Mouse (Mus musculus) kidney, adult 18-20 months (tissue): ENCODE data around the gene Fhit.

ENCODE experiments used
- DNase-seq: peaks from one replicate; pipeline ENCODE4 v3.0.0; 2021

Gene Fhit

DNA sequence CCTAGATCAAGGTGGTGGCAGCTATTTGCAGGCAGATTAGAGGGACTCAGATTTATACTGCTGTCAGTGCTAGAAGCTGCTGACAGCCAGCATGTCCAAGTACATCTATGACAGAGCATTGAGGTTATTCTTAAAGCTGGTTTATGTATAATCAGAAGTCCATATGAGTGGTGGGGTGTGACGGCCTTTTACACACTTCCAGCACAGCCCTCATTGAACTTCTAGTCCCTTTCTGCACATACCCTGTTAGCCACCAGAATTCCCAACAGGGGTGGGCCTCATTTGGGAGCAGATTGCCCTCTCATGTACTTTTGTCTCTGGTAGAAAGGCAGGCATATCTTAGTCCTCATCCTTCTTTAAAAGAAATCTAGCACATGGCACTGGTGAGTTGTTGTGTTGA is 817.8 kb downstream of the Fhit start:
- DNase-seq: no peak

DNA sequence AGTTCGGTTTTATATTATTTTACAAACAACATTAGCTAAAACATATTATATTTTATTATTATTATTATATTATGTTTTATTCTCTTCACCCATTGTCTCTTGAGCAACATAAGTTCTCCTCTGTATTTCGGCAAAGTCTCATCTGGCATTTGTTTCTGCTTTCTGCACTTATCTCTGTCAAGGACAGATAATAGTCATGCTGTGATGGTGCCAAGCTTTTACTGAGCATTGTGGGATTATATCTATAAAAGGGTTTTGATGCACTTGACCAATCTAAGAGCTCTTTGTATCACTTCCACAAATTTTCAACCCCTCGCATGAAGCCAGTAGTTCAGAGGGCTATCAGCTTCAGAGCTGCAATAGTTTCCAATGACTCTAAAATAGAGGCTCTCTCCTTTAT is 845.1 kb downstream of the Fhit start:
- DNase-seq: no peak

DNA sequence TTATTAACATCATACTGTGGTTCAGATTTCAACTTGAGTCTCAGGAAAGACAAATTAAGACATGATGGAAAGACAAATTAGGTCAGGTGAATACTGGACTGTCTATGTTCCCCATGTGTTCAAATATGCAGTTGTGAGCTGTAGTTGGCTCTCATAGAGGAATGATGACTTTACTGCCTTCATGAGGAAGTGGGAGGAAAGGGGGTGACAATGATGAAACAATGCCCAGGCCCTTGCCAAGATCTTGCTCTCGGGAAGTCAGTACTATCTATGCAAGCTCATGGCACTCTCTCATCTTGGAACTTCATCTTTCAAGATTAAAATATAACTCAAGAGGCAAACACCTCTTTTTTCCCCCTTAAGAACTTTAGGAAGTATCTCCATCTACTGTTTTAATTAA is 849.6 kb downstream of the Fhit start:
- no peak for DNase-seq

DNA sequence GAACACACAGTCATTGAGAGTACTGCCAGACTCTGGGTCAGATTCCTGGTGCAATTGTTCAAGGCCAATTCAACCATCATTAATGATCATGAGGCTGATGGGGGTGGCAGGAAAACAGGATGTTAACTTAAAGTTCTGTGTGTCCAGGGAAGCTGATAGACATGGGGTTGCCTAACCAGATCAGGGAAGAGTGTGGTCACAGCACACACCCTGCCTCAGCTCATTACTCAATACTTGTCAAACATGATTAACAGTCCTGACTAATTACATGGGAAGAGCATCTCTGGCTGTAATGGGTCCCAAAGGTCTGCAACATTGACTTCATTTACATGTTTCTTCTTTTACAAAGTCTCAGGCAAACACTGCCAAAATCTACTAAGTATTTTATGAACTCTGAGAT is 856.5 kb downstream of the Fhit start:
- DNase-seq: no peak

DNA sequence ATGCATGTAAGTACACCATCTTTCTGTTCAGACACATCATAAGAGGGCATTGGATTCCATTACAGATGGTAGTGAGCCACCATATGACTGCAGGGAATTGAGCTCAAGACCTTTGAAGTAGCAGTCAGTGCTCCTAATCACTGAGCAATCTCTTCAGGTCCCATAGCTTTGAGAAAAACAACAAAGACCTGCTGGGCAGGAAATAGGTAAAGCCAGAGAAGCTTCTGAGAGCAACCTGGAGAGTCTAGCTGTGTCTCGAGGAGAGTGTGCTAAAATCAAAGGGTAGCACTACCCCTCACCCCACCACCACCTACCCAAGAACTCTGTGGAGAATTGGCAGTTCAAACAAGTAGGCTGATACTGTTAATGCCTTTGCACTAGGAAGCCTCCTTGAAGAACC is 860.3 kb downstream of the Fhit start:
- DNase-seq: no peak

DNA sequence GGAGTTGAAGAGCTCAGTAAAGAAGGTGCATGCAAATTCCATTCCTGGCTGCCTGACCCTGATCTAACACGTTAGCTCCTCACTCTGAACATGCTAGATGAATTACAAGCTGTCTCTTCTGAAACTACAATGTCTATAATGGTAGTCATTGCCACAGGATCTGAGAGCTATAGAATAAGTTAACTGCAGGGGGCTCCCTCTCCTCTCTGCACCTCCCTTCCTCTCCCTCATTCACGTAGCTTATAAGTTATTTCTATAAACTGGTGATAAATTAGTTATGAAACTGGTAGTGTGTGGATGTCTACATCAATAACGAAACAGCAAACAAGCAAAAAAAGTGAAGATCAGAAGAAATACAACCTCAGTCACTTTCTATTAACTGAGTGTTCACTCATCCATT is 860.9 kb downstream of the Fhit start:
- no peak for DNase-seq

DNA sequence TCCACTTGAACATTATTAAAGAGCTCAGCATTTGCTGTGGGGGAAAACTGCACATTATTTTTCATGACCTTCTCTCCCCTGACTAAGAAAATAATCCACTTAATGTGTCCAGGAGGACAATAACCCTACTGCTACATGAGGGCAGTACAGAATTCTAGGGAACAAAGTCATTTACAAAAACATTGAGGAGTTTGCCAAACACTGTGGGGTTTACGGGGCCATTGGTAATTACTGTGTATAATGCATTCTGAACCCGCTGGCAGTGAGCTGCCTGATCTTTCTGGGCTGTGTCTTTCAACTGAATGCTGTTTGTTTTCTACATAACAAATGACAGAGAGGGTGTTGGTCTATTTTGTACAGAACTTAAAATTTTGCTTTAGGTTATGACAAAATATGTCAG is 862.8 kb downstream of the Fhit start:
- no peak for DNase-seq

DNA sequence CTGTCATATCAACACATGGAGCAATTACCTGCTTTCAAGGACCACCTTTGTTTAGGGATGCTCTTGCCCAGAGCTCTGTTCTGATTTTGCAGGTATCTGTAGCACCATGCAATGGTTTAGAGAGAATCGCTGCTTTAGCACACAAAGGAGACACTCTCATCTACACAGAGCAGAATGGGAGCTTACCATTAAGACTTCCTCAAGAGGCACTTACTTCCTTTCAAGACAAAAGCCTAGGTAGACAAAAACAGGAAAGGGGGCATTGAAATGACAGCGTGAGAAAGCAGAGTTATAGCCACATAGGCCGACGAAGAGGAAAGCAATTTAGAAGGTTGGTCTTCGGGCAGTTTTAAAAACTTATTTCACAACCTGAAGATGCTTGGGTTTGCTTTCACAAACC is 872.8 kb downstream of the Fhit start:
- DNase-seq: no peak

DNA sequence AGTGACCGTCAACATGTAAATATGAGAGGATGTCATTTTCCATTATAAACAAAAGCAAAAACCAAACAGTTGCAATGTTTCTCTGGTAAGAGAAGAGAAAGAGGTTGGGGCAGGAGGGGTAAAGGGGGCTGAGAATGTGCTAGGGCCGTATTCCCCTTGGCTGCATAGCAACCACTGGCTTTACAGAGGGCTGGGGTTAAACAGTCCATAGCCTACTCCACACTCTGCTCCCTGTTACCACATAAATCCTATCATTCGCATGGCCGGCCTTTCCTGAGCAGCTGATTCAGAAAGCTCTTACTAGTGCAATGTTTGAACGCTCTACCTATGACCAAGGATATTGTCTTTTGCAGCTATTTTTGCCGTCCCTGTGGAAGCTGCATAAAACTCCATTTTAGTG is 875.8 kb downstream of the Fhit start:
- no peak for DNase-seq

DNA sequence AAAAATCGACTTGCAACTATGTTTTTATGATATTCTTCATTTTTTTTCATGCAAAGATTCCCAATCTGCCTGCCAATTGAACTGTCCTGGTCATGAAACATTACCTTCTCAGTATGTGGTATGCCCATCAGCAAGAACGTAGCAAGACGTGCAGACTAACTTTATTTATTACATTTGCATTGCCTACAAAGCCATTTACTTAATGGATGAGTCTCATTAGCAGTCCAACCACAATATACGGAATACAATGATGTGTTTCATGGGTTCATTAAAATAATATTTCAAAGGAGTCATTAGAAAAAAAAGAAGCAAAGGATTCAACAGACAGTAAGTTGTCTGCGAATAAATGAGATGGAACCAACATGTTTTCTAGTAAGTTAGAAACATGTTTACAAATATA is 933.1 kb downstream of the Fhit start:
- no peak for DNase-seq

DNA sequence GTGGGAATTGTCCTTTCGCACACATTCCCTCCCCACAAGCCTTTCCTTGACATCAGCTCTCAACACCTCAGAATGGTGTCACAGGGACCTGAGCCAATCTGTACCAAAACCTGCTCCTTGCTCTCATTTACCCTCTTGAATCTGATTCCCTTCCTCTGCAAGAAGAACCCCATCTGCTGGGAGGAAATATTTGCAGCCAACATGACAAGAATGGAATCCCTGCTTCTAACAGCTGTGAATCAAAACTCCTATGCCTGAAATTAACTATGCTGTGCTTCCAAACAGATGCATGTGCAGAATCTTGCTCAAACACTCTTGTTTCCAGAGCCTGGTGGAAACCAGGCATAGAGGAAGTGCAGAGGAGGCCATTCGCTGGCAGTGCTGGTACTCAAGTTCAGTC is 940.0 kb downstream of the Fhit start:
- DNase-seq: no peak

DNA sequence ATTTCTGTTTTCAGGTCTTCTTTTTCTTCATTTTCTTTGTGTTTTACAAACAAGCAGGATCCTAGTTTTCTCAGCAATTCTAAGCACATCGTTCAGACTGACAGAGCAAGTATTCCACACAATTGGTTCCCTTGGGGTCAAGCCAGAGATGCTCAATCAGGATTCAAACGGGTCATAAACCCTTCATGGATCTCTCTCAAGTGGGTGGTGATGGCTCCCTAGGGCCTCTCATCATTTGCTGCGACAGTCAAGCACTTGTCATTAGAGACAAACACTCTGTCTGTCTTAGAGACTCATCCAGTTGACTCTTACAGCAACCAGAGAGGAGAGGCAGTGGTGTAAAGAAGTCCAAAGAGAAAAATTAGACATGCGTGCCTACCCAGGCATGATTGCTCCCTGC is 948.6 kb downstream of the Fhit start:
- no peak for DNase-seq

DNA sequence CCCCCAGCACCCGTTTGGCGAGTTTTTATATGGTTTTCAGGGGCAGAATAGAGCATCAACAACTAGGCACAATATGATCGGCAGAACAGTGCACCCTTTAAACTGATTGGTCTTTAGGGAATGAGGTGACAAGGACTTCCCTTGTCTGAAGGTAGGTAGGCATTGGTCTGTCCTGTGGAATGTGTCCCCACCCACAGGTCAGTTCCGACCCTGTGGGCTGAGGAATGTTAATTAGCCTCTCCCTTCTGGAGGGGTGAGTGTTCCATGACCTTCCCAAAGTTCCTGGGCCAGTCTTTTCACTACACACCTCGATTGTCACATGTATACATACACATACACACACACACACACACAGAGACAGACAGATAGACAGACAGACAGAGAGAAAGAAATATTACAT is 950.7 kb downstream of the Fhit start:
- no peak for DNase-seq

DNA sequence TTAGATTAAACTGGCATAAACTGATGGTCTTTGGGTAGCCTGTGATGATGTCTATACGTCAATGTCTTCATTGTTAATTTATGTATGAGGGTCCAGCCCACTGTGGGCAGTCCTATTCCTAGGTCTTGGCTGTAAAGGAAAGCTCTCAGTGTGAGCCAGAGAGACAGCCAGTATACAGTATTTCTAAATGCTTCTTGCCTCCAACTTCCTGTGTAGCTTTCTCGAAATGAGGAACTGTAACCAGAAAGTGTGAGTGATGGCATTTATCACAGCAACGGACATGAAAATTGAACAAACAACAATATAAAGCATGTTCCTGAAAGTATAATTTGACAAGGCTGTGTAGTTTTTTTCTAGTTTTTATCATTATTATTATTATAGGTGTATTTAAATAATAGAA is 952.8 kb downstream of the Fhit start:
- DNase-seq: no peak

DNA sequence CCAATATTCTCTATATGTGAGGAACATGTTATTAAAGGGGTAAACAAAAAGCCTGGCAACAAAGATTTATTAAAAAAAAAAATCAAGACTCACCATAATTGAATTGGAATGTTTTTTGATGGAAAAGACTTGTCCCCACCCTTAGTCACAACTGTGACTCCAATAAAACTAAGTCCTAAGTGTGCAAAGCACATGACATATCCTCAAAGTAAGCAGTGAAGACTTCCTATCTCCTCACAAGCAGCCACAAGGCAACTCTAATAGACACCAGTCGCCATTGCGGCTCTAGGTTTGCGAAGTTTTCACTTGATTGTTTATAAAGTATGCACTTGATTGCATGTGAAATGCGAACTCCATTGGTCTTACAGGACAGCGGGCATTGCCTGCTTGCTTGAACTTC is 956.1 kb downstream of the Fhit start:
- no peak for DNase-seq

DNA sequence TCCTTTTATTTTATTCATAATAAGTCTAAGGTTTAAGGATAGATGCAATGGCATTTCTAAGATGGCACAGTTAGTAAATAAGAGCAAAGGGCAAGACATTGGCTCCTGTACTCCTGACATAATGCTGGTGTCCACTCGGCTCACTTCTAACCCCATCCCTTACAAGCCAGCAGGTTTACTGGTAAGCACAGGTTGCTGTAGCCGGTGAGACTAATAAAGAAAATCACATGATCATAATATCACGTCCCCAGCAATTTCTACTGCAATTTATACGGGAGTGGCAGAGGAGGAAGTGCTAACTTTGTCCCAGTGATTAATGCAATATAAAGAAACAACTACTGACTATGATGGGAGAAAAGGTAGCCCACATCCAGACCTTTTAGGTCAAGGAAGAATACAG is 956.5 kb downstream of the Fhit start:
- no peak for DNase-seq

DNA sequence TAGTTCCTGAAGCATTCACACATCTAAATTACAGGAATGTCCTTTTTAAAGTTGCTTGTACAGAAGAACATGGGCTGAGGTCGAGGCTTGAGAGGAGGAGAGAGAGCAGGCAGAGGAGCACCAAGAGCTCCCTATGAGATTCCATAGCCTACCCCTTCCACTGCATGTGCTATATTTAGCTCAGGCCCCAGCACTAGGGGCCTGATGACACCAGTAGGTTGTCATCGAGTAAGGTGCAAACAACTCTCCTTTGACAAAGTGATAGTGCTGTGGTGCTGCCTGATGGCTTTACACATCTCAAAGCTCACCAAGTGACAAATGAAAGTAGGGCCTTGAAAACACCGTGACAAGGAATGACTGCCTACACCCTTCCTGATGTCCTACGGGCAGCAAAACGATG is 967.7 kb downstream of the Fhit start:
- no peak for DNase-seq

DNA sequence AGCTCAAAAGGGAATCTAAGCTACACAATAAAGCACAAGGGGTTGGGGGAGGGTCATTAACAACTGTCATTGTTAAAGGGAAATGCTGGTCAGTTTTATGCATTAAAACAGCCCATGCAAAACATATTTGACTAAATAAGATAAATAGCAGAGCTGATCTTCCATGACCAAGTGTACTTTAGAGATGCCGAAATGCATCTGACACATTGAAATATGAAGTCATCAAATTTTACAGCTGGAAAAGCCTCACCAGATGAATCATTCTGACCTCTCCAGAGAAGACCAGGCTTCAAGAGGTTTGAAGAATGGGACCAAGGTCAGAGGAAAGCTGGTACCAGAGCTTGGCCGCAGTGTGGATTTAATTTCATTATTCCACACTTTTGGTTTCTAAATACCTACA is 990.1 kb downstream of the Fhit start:
- DNase-seq: no peak

DNA sequence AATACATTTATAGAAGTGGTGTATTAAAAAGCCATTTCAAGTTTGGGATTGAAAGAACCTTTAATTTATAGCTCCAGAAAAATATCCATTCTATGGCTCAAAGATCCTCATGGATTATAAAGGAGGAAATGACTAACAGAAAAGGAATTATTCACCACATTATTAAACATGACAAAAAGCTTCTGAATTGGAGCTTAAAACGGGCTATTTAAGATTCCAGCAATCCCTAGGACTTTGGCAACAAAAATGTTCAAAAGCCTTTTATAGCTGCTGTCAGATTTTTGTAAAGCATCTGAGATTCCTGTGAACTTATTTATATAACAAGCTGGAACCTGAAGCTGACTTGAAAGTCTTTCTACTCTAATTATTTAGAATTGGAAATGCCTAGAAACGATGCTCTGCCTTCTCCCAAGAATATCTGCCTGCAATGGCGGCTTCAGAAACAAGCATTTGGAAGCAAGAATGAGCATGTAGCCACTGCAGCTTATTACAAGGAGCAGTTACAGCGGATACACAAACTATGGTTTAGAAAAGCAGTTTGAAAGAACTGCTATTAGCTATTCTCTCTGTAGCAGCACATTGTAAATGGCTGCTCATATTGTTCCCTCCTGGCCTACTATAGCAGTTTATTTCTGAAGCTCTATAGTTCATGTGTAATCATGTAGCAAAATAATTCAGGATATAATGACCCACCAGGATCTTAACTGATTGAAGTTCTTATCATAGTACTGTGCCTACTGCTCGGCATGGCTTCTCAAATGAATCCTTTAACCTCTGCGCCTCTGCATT is 995.0 kb downstream of the Fhit start:
- no peak for DNase-seq

DNA sequence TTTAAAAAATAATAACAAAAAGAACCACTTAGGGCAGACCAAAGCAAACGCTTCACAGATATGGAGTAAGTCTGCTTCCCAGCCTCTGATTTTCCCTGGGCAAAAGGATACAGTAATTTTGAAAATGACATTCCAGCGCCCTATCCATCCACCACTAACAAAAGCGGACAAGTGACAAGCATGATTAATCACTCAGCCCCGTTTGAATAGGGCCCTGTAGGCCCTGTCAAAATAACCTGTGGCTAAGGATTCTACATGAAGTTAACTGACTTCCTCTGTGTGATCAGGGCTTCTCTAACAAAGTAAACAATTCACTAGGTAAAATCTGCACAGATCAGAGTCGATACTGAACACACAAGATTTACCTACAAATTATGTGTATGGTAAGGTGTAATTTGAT is 1012.0 kb downstream of the Fhit start:
- no peak for DNase-seq

DNA sequence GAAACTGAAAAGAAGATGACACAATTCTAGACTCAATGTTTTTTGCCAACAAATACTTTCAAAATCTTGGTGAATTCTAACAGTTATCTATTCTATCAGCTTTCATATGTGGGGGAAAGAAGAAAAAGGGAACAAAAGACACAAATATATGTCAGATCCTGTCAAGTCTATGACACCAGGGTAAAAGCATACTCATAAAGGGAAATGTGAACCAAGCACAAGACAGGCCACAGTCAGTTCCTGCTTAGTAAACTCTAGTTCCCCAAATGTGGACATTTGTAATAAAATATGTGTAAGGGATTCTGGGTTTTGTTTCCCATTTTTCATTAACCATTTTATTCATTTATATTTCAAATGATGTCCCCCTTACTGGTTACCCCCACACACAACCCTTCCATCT is 1022.5 kb downstream of the Fhit start:
- no peak for DNase-seq

DNA sequence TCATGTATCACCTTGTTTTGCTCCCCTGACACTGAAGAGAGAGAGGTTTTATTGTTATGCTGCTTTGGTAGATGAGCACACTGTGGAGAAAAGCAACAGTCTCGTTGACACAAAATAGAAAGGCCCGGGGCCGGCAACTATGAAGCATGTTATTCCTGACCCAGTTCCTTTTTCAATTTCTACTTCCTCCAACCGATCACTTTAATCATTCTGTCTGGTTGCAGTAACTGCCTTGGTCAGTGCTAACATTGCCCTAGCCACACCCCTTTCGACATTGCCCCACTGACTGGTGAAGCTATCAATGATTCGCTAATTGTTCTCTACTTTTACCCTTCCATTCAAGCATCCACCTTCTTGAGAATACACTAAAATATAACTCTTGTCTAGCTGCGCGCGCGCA is 1028.0 kb downstream of the Fhit start:
- no peak for DNase-seq

DNA sequence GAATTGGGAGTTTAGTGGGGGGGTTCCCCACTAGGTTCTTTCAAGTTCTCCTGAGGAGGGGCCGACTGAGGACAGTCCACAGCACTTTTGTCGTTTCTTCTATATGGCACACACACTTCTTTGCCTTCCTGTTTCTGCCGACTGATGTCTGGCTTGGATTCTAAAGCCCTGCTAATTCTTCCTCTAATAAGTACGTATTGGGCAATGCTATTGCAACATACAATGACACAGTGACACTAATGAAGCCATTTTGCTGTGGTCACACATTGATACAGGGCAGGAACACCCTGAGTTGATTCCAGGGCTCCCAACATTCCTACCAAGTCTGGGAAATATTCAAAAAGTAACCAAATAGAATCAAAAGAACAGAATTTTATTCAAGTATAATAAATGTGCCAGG is 1032.2 kb downstream of the Fhit start:
- DNase-seq: no peak

DNA sequence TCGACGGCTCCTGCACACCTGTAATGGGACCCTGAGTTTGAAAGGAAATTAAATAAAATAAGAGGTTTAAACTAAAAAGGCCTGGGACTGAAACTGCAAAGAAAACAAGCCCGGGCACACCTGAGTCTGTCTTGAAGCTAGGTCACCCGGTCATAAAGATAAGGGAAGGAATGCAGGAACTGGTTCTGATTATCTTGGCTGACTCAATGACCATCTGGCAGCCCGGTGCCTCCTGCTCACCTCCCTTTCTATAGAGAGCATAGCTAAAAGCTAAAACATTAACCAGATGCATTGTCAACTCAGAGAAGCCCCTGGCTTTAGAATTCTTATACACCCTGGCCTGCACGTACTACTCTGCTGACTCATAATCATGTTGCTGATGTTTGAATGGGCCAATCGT is 1032.7 kb downstream of the Fhit start:
- DNase-seq: no peak

DNA sequence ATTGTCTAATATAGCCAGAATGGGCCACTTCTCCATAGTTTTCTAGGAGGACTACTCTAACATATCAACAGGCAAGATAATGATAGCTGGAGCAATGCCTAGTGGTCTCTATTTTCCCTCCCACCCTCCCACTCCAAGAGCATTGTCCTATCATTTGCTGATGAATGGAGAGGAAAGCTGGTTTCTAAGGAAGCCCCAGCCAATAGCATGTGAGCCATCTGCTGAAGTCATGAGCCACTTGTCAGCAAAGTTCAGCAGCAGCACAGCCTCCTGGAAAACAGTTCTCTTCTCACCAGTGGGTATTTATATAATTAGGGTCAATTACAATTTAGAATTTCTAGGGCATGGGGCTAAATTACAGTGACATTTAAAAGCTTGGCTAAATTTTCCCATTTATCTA is 1035.3 kb downstream of the Fhit start:
- no peak for DNase-seq

DNA sequence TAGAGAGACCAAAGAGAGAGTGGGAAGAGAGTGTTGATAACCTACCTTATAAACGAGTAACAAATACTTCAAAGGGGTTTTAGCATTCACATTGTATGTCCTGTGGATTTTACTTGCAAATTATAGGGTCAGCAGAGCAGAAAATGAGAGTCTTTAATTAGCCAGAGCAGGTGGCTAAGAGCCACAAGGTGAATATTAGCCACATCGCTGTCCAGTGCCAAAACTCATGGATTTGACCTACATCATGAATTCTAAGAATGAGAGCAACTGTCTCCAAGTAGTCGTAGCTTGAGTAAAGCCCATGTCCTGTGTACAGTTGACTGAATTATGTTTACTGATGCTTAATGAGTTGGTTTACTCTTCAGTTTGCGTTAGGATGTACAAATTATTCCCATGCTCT is 1039.7 kb downstream of the Fhit start:
- peak; percentile 30 for DNase-seq
